Mouse (Mus musculus): ENCODE measurements around the gene Hist1h4c. TPM values are rescaled to one million over a fixed set of nuclear protein-coding genes. Genes with fewer than 3 reads are reported as not detected.
"Not testable (repeated sequence)": the region's sequence is repeated elsewhere in the genome, so short reads cannot be mapped to it uniquely, and the experiment has no call there.

Hist1h4c gene
- total RNA-seq (2014; fragmentation: Nextera tagmentation) (89.9 and 123 TPM in 2 replicates), total RNA-seq (2017) (238 and 240 TPM in 2 replicates), polyA plus RNA-seq (2012) (2.2 and 9.8 TPM in 2 replicates)

- ATAC-seq (ENCODE audit: extremely low read depth, insufficient number of reproducible peaks, low FRiP score, poor library complexity, severe bottlenecking) (peak; percentile 81), DNase-seq (ENCODE audit: low spot score) (peak; percentile 74)
- H3K4me3 ChIP-seq (ENCODE audit: low read depth, low read length), result peak within 1 kb of the TSS; percentile 66
- H3K27me3 ChIP-seq (ENCODE audit: insufficient read depth, low read length), result no peaks in the 10 kb centered on the region
- no peaks in the 10 kb centered on the region for H3K36me3 ChIP-seq (replicated peaks)
- H3K4me1 ChIP-seq (ENCODE audit: insufficient read depth, low read depth, low read length), result peaks cover 31% of the 10 kb centered on the region
- H3K9me3 ChIP-seq (replicated peaks), result no peaks in the 10 kb centered on the region
- TF ChIP-seq CTCF (IDR thresholded peaks at IDR 0.05; ENCODE audit: low read depth, low read length) (no peak), POLR2AphosphoS5 (IDR thresholded peaks at IDR 0.05; ENCODE audit: insufficient replicate concordance, low read depth, low read length) (peak; percentile 99), GATA2 (IDR thresholded peaks at IDR 0.05; ENCODE audit: borderline replicate concordance, low read depth, low read length) (no peak), GATA1 (IDR thresholded peaks at IDR 0.05; ENCODE audit: borderline replicate concordance, low read length) (no peak), TAL1 (conservative IDR thresholded peaks at IDR 0.05; ENCODE audit: low read depth, low read length) (no peak)
These were observed at the start of gene Hist1h4c for GRCm38 (mm10) chr13:23698300-23698693. Gene Hist1h4c, minus strand, starts transcription at chr13:23698454.

- ATAC-seq (ENCODE audit: extremely low read depth, insufficient number of reproducible peaks, low FRiP score, poor library complexity, severe bottlenecking) (no peak), DNase-seq (ENCODE audit: low spot score) (no peak)
- H3K4me3 ChIP-seq (ENCODE audit: low read depth, low read length), result no peak overlapping the region; the same call in 1 of the 2 replicates
- TF ChIP-seq GATA2 (IDR thresholded peaks at IDR 0.05; ENCODE audit: borderline replicate concordance, low read depth, low read length) (no peak), POLR2AphosphoS5 (IDR thresholded peaks at IDR 0.05; ENCODE audit: insufficient replicate concordance, low read depth, low read length) (0 out of 2 replicates have a peak, but pooled peaks have one; percentile 16), GATA1 (IDR thresholded peaks at IDR 0.05; ENCODE audit: borderline replicate concordance, low read length) (no peak), TAL1 (conservative IDR thresholded peaks at IDR 0.05; ENCODE audit: low read depth, low read length) (no peak), CTCF (IDR thresholded peaks at IDR 0.05; ENCODE audit: low read depth, low read length) (no peak)
- peaks cover 39% of the 10 kb centered on the region for H3K4me1 ChIP-seq (ENCODE audit: insufficient read depth, low read depth, low read length)
- no peaks in the 10 kb centered on the region for H3K27me3 ChIP-seq (ENCODE audit: insufficient read depth, low read length)
- H3K36me3 ChIP-seq (replicated peaks), result no peaks in the 10 kb centered on the region
- no peaks in the 10 kb centered on the region for H3K9me3 ChIP-seq (replicated peaks)
These were observed 49.6 kb upstream of the Hist1h4c start for GRCm38 (mm10) chr13:23747892-23748288.

- H3K9me3 ChIP-seq (replicated peaks), result no peaks in the 10 kb centered on the region
- DNase-seq (ENCODE audit: low spot score), result no peak
- H3K4me3 ChIP-seq (ENCODE audit: low read depth, low read length), result peak overlapping the region; percentile 46; the same call in 1 of the 2 replicates
- H3K4me1 ChIP-seq (ENCODE audit: insufficient read depth, low read depth, low read length), result peaks cover 37% of the 10 kb centered on the region
- H3K36me3 ChIP-seq (replicated peaks), result no peaks in the 10 kb centered on the region
- TF ChIP-seq GATA1 (IDR thresholded peaks at IDR 0.05; ENCODE audit: borderline replicate concordance, low read length) (no peak), POLR2AphosphoS5 (IDR thresholded peaks at IDR 0.05; ENCODE audit: insufficient replicate concordance, low read depth, low read length) (peak; percentile 93; the same call in 1 of the 2 replicates)
- H3K27me3 ChIP-seq (ENCODE audit: insufficient read depth, low read length), result no peaks in the 10 kb centered on the region
- no peak for ATAC-seq (ENCODE audit: extremely low read depth, insufficient number of reproducible peaks, low FRiP score, poor library complexity, severe bottlenecking)
These were observed 49.0 kb upstream of the Hist1h4c start for GRCm38 (mm10) chr13:23747081-23747891.

DNA sequence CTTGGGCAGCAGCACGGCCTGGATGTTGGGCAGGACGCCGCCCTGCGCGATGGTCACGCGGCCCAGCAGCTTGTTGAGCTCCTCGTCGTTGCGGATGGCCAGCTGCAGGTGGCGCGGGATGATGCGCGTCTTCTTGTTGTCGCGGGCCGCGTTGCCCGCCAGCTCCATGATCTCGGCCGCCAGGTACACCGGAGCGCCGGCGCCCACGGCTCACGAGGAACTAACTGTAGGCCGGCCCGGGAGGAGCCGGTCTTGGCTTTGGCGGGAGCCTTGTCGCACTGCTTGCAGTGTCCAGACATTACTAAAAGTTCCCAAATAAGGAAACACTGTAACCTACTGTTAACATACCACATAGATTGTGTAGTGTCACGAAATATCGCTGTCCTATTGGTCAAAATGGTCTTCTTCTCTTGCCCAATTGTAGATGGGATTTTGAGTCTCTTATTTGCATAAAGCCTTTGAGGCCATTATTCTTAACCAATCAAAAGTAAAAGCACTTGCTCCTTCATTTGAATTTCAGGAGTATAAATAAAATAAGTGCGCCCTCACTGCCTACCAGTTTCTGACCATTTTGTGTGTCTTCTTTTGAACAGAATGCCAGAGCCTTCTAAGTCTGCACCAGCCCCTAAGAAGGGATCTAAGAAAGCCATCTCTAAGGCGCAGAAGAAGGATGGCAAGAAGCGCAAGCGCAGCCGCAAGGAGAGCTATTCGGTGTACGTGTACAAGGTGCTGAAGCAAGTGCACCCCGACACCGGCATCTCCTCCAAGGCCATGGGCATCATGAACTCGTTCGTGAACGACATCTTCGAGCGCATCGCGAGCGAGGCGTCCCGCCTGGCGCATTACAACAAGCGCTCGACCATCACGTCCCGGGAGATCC lies 48.2 kb upstream of the Hist1h4c start, which contains the start of gene Hist1h2bb:
TSS of gene Hist1h2bb (plus strand) at position 534 of the 880 bp plus-strand sequence.
- H3K36me3 ChIP-seq (replicated peaks); H3K9me3 ChIP-seq (replicated peaks); H3K27me3 ChIP-seq (ENCODE audit: insufficient read depth, low read length): not testable (repeated sequence)
- Histone ChIP-seq H3K4me1 (ENCODE audit: insufficient read depth, low read depth, low read length) (peaks cover 44% of the 10 kb centered on the region), H3K4me3 (ENCODE audit: low read depth, low read length) (peak within 1 kb of the TSS; percentile 71)
- DNase-seq (ENCODE audit: low spot score) (peak; percentile 52), ATAC-seq (ENCODE audit: extremely low read depth, insufficient number of reproducible peaks, low FRiP score, poor library complexity, severe bottlenecking) (peak; percentile 71)
- peak; percentile 94 for TF ChIP-seq POLR2AphosphoS5 (IDR thresholded peaks at IDR 0.05; ENCODE audit: insufficient replicate concordance, low read depth, low read length)

GRCm38 (mm10) chr13:23745381-23746161 lies 47.3 kb upstream of the Hist1h4c start, which contains the start of gene Hist1h3c:
Gene Hist1h3c, minus strand, starts transcription at chr13:23745602.
- TF ChIP-seq POLR2AphosphoS5 (IDR thresholded peaks at IDR 0.05; ENCODE audit: insufficient replicate concordance, low read depth, low read length), result 0 out of 2 replicates have a peak, but pooled peaks have one; percentile 93
- no peak for TF ChIP-seq GATA2 (IDR thresholded peaks at IDR 0.05; ENCODE audit: borderline replicate concordance, low read depth, low read length)
- peaks cover 44% of the 10 kb centered on the region for H3K4me1 ChIP-seq (ENCODE audit: insufficient read depth, low read depth, low read length)
- no peaks in the 10 kb centered on the region for H3K9me3 ChIP-seq (replicated peaks)
- H3K27me3 ChIP-seq (ENCODE audit: insufficient read depth, low read length), result no peaks in the 10 kb centered on the region
- peak; percentile 68 for DNase-seq (ENCODE audit: low spot score)
- peak within 1 kb of the TSS; percentile 71 for H3K4me3 ChIP-seq (ENCODE audit: low read depth, low read length)
- peak; percentile 43; the same call in 1 of the 2 replicates for ATAC-seq (ENCODE audit: extremely low read depth, insufficient number of reproducible peaks, low FRiP score, poor library complexity, severe bottlenecking)
- H3K36me3 ChIP-seq (replicated peaks), result no peaks in the 10 kb centered on the region
